Mouse (Mus musculus): ENCODE results near the gene Olfr347.

- TF ChIP-seq CTCF (IDR thresholded peaks at IDR 0.05; ENCODE audit: extremely low read depth, insufficient read length, insufficient replicate concordance, low read depth, low read length), result no peak
- no peak for TF ChIP-seq POLR2A (IDR thresholded peaks at IDR 0.05; ENCODE audit: low read depth, low read length)
These were observed 52.3 kb downstream of the Olfr347 start, which contains the start of gene Olfr348 for GRCm38 (mm10) chr2:36783976-36784375.
